Mouse (Mus musculus): Measurements from ENCODE around the gene Dido1.

Dido1 gene

GRCm38 (mm10) chr2:180678609-180679140, 31.1 kb downstream of the Dido1 start:
- DNase-seq = peak; percentile 77

GRCm38 (mm10) chr2:180676706-180677105, 33.1 kb downstream of the Dido1 start:
- DNase-seq = no peak

- DNase-seq = no peak
Measured at GRCm38 (mm10) chr2:180662008-180662407, 47.8 kb downstream of the Dido1 start.

- no peak for DNase-seq
Measured at GRCm38 (mm10) chr2:180660521-180660920, 49.3 kb downstream of the Dido1 start.

GRCm38 (mm10) chr2:180659353-180660150, 50.2 kb downstream of the Dido1 start:
- DNase-seq = no peak

GRCm38 (mm10) chr2:180658381-180658780, 51.4 kb downstream of the Dido1 start:
- DNase-seq = no peak

GRCm38 (mm10) chr2:180657394-180658013, 52.3 kb downstream of the Dido1 start:
- peak; percentile 81 for DNase-seq

GRCm38 (mm10) chr2:180655150-180655549, 54.6 kb downstream of the Dido1 start:
- DNase-seq = peak; percentile 29

GRCm38 (mm10) chr2:180654666-180655065, 55.1 kb downstream of the Dido1 start:
- DNase-seq = no peak

- no peak for DNase-seq
Measured at GRCm38 (mm10) chr2:180646841-180647240, 63.0 kb downstream of the Dido1 start.

- DNase-seq = no peak
Measured at GRCm38 (mm10) chr2:180643626-180644025, 66.2 kb downstream of the Dido1 start.

GRCm38 (mm10) chr2:180642555-180643260, 67.1 kb downstream of the Dido1 start, which contains the start of gene Tcfl5:
Tcfl5 (minus strand) TSS chr2:180642708.
- DNase-seq = no peak

GRCm38 (mm10) chr2:180641576-180642554, 67.9 kb downstream of the Dido1 start:
- DNase-seq = no peak

GRCm38 (mm10) chr2:180611882-180612281, 97.9 kb downstream of the Dido1 start:
- DNase-seq = no peak

- no peak for DNase-seq
Measured at GRCm38 (mm10) chr2:180610283-180610682, 99.5 kb downstream of the Dido1 start.
